Mouse (Mus musculus): ENCODE data around the gene Krt8.

GRCm38 (mm10) chr15:101988714-101989113, 15.6 kb downstream of the Krt8 start:
- TF ChIP-seq GATA1 (IDR thresholded peaks at IDR 0.05; ENCODE audit: low read length) (no peak), TAL1 (IDR thresholded peaks at IDR 0.05; ENCODE audit: low read length) (no peak)
